Mouse (Mus musculus) cerebellum, adult 18-20 months (tissue): Measurements from ENCODE around the gene Tob2.

Source experiments
- DNase-seq, 2 experiments: peaks; one replicate each; pipeline ENCODE4 v3.0.0; 2021

The Tob2 gene

GRCm38 (mm10) chr15:81836124-81836821 lies 22.3 kb downstream of the Tob2 start:
- peak; percentile 88 to 91 for DNase-seq

GRCm38 (mm10) chr15:81835007-81835880 lies 23.4 kb downstream of the Tob2 start:
- peak in 1 of 2 experiments; percentile 29 for DNase-seq

- DNase-seq = peak; percentile 62 to 66
These were observed 24.3 kb downstream of the Tob2 start for GRCm38 (mm10) chr15:81834171-81834841.

GRCm38 (mm10) chr15:81833481-81833880 lies 25.1 kb downstream of the Tob2 start:
- DNase-seq = no peak

GRCm38 (mm10) chr15:81832219-81832618 lies 26.4 kb downstream of the Tob2 start:
- no peak for DNase-seq

GRCm38 (mm10) chr15:81831136-81831825 lies 27.3 kb downstream of the Tob2 start:
- DNase-seq = peak; percentile 94 to 96

- no peak for DNase-seq
These were observed 28.1 kb downstream of the Tob2 start for GRCm38 (mm10) chr15:81830530-81830929.

- DNase-seq = no peak
These were observed 29.4 kb downstream of the Tob2 start for GRCm38 (mm10) chr15:81829208-81829580.

- no peak for DNase-seq
These were observed 30.0 kb downstream of the Tob2 start for GRCm38 (mm10) chr15:81828426-81829207.

GRCm38 (mm10) chr15:81824832-81825231 lies 33.8 kb downstream of the Tob2 start:
- DNase-seq = no peak

GRCm38 (mm10) chr15:81822631-81823030 lies 36.0 kb downstream of the Tob2 start:
- no peak for DNase-seq

- no peak for DNase-seq
These were observed 40.2 kb downstream of the Tob2 start for GRCm38 (mm10) chr15:81818404-81818803.

GRCm38 (mm10) chr15:81814716-81815370 lies 43.8 kb downstream of the Tob2 start:
- peak; percentile 55 to 63 for DNase-seq

GRCm38 (mm10) chr15:81813986-81814705 lies 44.5 kb downstream of the Tob2 start:
- no peak for DNase-seq

- DNase-seq = no peak
These were observed 45.6 kb downstream of the Tob2 start for GRCm38 (mm10) chr15:81812696-81813631.

GRCm38 (mm10) chr15:81812287-81812686 lies 46.3 kb downstream of the Tob2 start:
- DNase-seq = no peak

- DNase-seq = no peak
These were observed 47.0 kb downstream of the Tob2 start for GRCm38 (mm10) chr15:81811599-81811996.

- DNase-seq = peak; percentile 98 to 99
These were observed 47.7 kb downstream of the Tob2 start for GRCm38 (mm10) chr15:81810671-81811598.
